Mouse (Mus musculus) E14TG2a.4 (cell line): ENCODE results near the gene Vegfa.
A peak's percentile ranks its signal among the peaks of the same experiment; 100 is the strongest.
"Not testable (repeated sequence)": the region's sequence is repeated elsewhere in the genome, so short reads cannot be mapped to it uniquely, and the experiment has no call there.

ENCODE experiments used
- H3K27me3 ChIP-seq: 2 replicates; pipeline ENCODE4 v1.6.1; 2014; ENCODE audit warnings: low read length, control low read depth; ENCODE audit not compliant: insufficient read depth
- H3K36me3 ChIP-seq: 2 replicates; pipeline ENCODE4 v1.6.1; 2014; ENCODE audit warnings: low read length, control low read depth; ENCODE audit not compliant: insufficient read depth
- H3K4me1 ChIP-seq: replicated peaks from 2 replicates; pipeline ENCODE4 v1.6.1; 2014; ENCODE audit warnings: low read depth, low read length, control low read depth
- H3K4me3 ChIP-seq: replicated peaks from 2 replicates; pipeline ENCODE4 v1.5.1; 2014; ENCODE audit warnings: mild to moderate bottlenecking, low read length
- H3K9me3 ChIP-seq: 2 replicates; pipeline ENCODE4 v1.6.1; 2014; ENCODE audit warnings: low read length, control low read depth
- CTCF ChIP-seq: conservative IDR thresholded peaks from 2 replicates; pipeline ENCODE4 v1.5.1; 2014; ENCODE audit warnings: low read length
- NANOG ChIP-seq: IDR thresholded peaks from 2 replicates; pipeline ENCODE4 v1.6.1; 2014; ENCODE audit warnings: borderline replicate concordance, low read length, mixed read lengths
- POU5F1 ChIP-seq: IDR thresholded peaks from 2 replicates; pipeline ENCODE4 v1.6.1; 2014; ENCODE audit warnings: low read length, borderline replicate concordance

Gene Vegfa

GRCm38 (mm10) chr17:45994281-45994817, 37.8 kb downstream of the Vegfa start:
- Histone ChIP-seq H3K4me1 (peaks cover 37% of the 10 kb centered on the region), H3K36me3 (no peaks in the 10 kb centered on the region), H3K27me3 (no peaks in the 10 kb centered on the region), H3K4me3 (no peak overlapping the region), H3K9me3 (peaks cover 25% of the 10 kb centered on the region)
- no peak for TF ChIP-seq POU5F1
- no peak for TF ChIP-seq CTCF
- TF ChIP-seq NANOG = no peak

GRCm38 (mm10) chr17:45986915-45987314, 45.3 kb downstream of the Vegfa start:
- Histone ChIP-seq H3K4me3 (no peak overlapping the region), H3K27me3 (no peaks in the 10 kb centered on the region), H3K9me3 (peaks cover 23% of the 10 kb centered on the region), H3K36me3 (no peaks in the 10 kb centered on the region), H3K4me1 (peaks cover 15% of the 10 kb centered on the region)
- TF ChIP-seq POU5F1 (no peak), NANOG (no peak), CTCF (no peak)

- Histone ChIP-seq H3K9me3 (peaks cover 17% of the 10 kb centered on the region), H3K36me3 (no peaks in the 10 kb centered on the region), H3K4me1 (peaks cover 15% of the 10 kb centered on the region), H3K4me3 (no peak overlapping the region), H3K27me3 (no peaks in the 10 kb centered on the region)
- TF ChIP-seq POU5F1 (no peak), CTCF (no peak), NANOG (no peak)
These were observed 45.8 kb downstream of the Vegfa start for GRCm38 (mm10) chr17:45986374-45986773.

GRCm38 (mm10) chr17:45983185-45983584, 49.0 kb downstream of the Vegfa start:
- H3K36me3 ChIP-seq, H3K9me3 ChIP-seq, H3K4me3 ChIP-seq, H3K27me3 ChIP-seq: not testable (repeated sequence)
- H3K4me1 ChIP-seq = peaks cover 40% of the 10 kb centered on the region

- TF ChIP-seq CTCF = no peak
- TF ChIP-seq POU5F1 = no peak
- no peak for TF ChIP-seq NANOG
- Histone ChIP-seq H3K36me3 (no peaks in the 10 kb centered on the region), H3K4me3 (no peak overlapping the region), H3K4me1 (peaks cover 44% of the 10 kb centered on the region), H3K9me3 (no peaks in the 10 kb centered on the region), H3K27me3 (no peaks in the 10 kb centered on the region)
These were observed 50.3 kb downstream of the Vegfa start for GRCm38 (mm10) chr17:45981841-45982240.

- Histone ChIP-seq H3K27me3 (no peaks in the 10 kb centered on the region), H3K4me3 (peak overlapping the region; percentile 14; the same call in 1 of the 2 replicates), H3K9me3 (peaks cover 13% of the 10 kb centered on the region), H3K4me1 (peaks cover 51% of the 10 kb centered on the region), H3K36me3 (no peaks in the 10 kb centered on the region)
- TF ChIP-seq POU5F1 (no peak), NANOG (no peak; the same call in 1 of the 2 replicates), CTCF (no peak)
These were observed 53.0 kb downstream of the Vegfa start for GRCm38 (mm10) chr17:45979025-45979805.

- no peak overlapping the region for H3K4me3 ChIP-seq
- no peak for TF ChIP-seq POU5F1
- TF ChIP-seq CTCF = no peak
- TF ChIP-seq NANOG = no peak
- H3K27me3 ChIP-seq = no peaks in the 10 kb centered on the region
- peaks cover 13% of the 10 kb centered on the region for H3K9me3 ChIP-seq
- peaks cover 58% of the 10 kb centered on the region for H3K4me1 ChIP-seq
- H3K36me3 ChIP-seq = no peaks in the 10 kb centered on the region
These were observed 57.7 kb downstream of the Vegfa start for GRCm38 (mm10) chr17:45974461-45974860.

- H3K9me3 ChIP-seq = peaks cover 13% of the 10 kb centered on the region
- TF ChIP-seq POU5F1 = no peak
- TF ChIP-seq NANOG = no peak
- no peak for TF ChIP-seq CTCF
- H3K27me3 ChIP-seq = no peaks in the 10 kb centered on the region
- peaks cover 46% of the 10 kb centered on the region for H3K4me1 ChIP-seq
- no peak overlapping the region for H3K4me3 ChIP-seq
- H3K36me3 ChIP-seq = no peaks in the 10 kb centered on the region
These were observed 59.0 kb downstream of the Vegfa start for GRCm38 (mm10) chr17:45973214-45973613.

GRCm38 (mm10) chr17:45972405-45972804, 59.8 kb downstream of the Vegfa start:
- Histone ChIP-seq H3K36me3 (no peaks in the 10 kb centered on the region), H3K4me3 (no peak overlapping the region), H3K9me3 (peaks cover 13% of the 10 kb centered on the region), H3K27me3 (peaks cover 4% of the 10 kb centered on the region; the same call in 1 of the 2 replicates), H3K4me1 (peaks cover 38% of the 10 kb centered on the region)
- TF ChIP-seq POU5F1 = no peak
- TF ChIP-seq NANOG = no peak
- no peak for TF ChIP-seq CTCF
